Mouse (Mus musculus): ENCODE data around the gene Ecm2.
A peak's percentile ranks its signal among the peaks of the same experiment; 100 is the strongest.

The Ecm2 gene

DNA sequence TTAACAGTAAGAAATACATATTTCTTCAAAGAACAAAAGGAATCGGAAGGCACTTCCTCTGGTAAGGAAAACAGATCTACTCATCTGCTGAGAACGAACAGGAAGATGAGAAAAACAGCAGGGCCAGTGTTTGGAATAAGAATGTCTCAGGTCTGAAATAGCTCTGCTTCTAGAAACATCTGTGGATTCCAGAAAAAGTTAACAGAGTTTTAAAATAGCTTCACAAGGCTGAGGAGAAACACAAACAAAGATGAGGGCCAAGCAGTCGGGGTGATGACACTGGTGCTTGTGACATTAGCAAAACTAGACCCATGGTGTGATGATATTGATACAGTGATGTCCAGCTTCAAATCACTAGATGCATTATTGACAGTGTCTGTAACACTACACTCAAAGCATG is 2.6 kb downstream of the Ecm2 start:
- no peak for DNase-seq (ENCODE audit: low spot score in 2 of 2)

- no peak for DNase-seq (ENCODE audit: low spot score in 2 of 2)
Observed at GRCm38 (mm10) chr13:49518761-49519160, 14.2 kb downstream of the Ecm2 start.

GRCm38 (mm10) chr13:49526235-49526634 is 21.6 kb downstream of the Ecm2 start:
- no peak for DNase-seq (ENCODE audit: low spot score in 2 of 2)

GRCm38 (mm10) chr13:49530636-49531035 is 26.0 kb downstream of the Ecm2 start:
- no peak for DNase-seq (ENCODE audit: low spot score in 2 of 2)

DNA sequence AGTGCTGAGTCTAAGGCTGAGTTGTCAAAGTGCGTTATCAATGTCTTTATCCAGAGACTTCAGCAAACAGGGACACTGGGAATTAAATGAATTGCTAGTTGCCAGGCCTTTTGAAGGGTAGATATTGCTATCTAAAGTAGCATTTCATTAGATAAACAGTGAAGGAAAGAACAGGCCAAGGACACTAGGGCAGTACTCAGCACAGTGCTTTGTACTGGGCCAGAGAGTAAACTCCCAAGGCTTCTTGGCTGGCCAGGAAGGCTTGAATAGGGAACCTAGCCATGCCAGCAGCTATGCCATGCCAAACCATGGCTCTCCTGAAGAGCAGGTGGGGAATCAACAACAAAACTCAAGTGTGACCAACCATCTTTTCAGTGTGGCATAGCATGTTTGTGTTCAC is 32.3 kb downstream of the Ecm2 start:
- no peak for DNase-seq (ENCODE audit: low spot score in 2 of 2)

DNA sequence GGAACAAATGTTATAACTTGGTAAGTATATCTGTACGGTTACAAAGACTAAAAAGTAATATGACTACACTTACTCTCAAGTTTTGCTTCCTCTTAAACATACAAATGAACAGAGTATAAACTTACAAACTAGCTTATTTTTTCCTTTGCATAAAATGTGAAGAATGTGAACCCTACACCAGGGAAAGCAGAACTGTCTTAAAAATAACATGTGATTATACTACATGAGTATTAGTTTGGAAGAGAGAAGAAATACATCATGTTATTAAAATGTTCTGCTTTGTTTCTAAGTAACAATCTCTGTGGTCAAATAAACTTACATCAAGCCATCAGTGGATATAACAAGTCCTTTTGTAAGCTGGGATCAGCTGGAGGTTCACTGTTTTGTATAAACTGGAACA is 34.1 kb downstream of the Ecm2 start:
- no peak for DNase-seq (ENCODE audit: low spot score in 2 of 2)

DNA sequence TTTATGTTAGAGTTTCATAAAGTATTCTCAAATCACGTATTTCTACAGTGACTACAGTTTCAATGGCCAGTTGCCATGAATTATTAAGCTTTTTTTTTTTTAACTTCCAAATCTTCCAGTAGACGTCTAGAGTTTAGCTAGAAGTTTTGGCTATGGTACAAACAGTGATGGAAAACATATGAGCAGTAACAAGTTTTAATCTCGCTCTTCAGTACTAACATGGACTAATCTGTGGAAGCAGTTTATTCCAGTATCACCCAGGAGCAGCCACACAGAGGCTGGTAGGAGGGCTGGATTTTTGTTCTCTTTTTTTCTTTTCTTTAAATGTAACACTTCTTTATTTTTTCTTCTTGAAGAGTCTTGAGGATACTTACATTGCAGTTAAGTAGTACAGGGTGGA is 39.7 kb downstream of the Ecm2 start, which contains the start of gene Aspn:
TSS of gene Aspn (plus strand) at position 165 of the 400 bp plus-strand sequence.
- no peak for DNase-seq (ENCODE audit: low spot score in 2 of 2)

DNA sequence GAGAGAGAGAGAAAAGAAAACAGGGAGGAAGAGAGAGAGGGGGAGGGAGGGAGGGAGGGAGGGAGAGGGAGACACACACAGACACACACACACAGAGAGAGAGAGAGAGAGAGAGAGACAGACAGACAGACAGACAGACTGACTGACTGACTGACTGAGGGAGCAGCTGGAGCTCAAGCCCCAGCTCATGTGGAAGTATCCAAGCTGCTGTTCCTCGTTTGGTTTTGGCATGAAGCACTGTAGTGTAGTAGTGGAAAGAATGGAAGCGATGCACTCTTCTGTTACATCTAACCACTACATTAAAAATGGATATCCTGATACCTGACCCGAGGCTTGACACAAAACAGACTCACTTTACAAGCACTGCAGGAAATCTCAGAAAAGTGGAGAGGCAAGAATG is 41.0 kb downstream of the Ecm2 start:
- no peak for DNase-seq (ENCODE audit: low spot score in 2 of 2)

DNA sequence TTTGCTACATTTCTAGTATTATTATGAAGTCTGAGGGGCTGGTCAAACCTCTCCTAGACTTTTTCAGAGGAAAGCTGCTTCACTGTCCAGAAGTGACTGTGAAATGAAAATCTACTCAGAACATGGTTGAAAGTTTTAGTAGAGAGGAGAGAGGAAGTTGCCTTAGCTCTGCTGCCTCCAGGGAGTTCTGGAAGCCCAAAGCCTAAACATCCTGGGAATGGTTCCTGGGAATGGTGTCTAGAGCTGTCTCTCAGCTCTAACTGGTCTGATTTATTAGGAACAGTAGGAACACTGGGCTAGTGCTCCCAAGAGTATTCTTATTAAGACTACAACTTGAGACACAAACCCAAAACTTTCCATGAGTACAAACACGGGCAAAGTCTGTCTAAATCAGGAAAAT is 41.9 kb downstream of the Ecm2 start:
- DNase-seq (ENCODE audit: low spot score in 2 of 2), result no peak

GRCm38 (mm10) chr13:49547563-49548150 is 43.0 kb downstream of the Ecm2 start:
- DNase-seq (ENCODE audit: low spot score in 2 of 2), result no peak

- no peak for DNase-seq (ENCODE audit: low spot score in 2 of 2)
Observed at GRCm38 (mm10) chr13:49549616-49550015, 45.0 kb downstream of the Ecm2 start.

DNA sequence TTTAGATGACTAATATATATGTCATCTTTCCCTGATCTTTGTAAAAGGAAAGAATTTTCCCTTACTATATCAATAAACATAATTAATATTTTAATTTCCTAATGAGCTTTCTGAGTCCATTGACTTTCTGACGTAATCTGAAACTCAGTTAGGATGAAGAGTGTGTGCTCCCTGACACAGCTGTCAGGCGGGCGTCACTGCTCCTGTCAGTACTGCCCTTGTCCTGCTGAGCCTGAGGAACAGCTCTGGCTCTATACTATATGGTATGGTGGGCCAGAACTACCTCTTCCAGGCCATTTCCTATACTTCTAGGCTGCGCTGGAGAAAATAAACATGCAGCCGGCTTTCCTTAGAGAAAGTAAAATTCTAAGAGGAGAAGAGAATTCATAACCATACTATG is 49.9 kb downstream of the Ecm2 start:
- DNase-seq (ENCODE audit: low spot score in 2 of 2), result no peak

GRCm38 (mm10) chr13:49556203-49556602 is 51.6 kb downstream of the Ecm2 start:
- no peak for DNase-seq (ENCODE audit: low spot score in 2 of 2)

DNA sequence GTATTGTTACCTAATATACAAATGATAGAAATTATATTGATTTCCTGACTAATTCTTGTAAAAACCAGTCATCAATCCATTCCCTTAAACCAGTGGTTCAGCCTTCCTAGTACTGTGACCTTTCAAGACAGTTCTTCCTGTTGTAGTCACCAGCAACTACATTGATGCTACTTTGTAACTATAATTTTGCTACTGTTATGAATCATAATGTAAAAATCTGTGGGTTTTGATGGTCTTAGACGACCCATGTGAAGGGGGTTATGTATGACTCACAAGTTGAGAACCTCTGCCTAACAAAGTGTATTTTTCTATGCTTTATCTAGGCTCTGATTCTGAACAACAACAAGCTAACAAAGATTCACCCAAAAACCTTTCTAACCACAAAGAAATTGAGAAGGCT is 52.3 kb downstream of the Ecm2 start:
- DNase-seq (ENCODE audit: low spot score in 2 of 2), result no peak

GRCm38 (mm10) chr13:49559185-49559584 is 54.6 kb downstream of the Ecm2 start:
- peak in 1 of 2 experiments; percentile 4 for DNase-seq (ENCODE audit: low spot score in 2 of 2)

- no peak for DNase-seq (ENCODE audit: low spot score in 2 of 2)
Observed at GRCm38 (mm10) chr13:49560886-49561285, 56.3 kb downstream of the Ecm2 start.

DNA sequence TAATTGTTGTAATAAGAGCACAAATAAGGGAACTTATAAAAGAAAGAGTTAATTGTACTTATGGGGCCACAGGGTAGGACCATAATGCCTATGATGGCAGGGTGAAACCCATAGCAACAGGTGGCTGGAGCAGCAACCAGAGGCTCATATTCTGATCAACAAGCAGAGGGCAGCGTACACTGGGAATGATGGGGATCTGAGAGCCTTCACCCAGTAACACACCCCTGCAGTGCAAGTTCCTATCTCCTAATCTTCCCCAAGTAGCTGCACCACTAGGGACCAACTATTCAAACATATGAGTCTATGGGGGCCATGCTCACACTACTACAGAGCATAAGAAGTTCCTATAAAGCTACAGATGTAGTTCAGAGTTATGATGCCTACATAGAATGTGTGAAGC is 59.7 kb downstream of the Ecm2 start:
- DNase-seq (ENCODE audit: low spot score in 2 of 2), result no peak

DNA sequence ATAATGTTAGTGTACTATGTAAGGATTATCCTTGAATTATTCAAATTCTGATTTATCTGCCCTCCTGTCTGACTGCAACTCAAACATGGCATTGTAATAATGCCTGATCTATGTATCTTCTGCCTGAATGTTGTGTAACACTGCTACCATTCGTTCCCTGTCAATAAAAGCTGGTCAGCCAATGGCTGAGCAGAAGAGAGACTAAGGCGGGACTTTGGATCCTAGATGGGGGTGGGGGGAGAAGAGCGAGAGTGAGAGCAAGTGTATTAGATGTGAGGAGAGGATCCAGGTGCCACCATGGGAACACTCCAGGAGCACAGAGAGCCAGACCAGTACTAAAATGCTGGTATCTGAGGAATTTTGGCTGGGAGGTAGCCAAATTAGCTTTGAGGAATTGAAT is 65.8 kb downstream of the Ecm2 start:
- no peak for DNase-seq (ENCODE audit: low spot score in 2 of 2)

GRCm38 (mm10) chr13:49571418-49571817 is 66.8 kb downstream of the Ecm2 start:
- no peak for DNase-seq (ENCODE audit: low spot score in 2 of 2)

- DNase-seq (ENCODE audit: low spot score in 2 of 2), result no peak
Observed at GRCm38 (mm10) chr13:49581541-49582530, 77.2 kb downstream of the Ecm2 start, which contains the start of gene Omd. Gene Omd (plus strand): TSS chr13:49582462.

Data from spleen, postnatal 14 days (tissue).